Mouse (Mus musculus) midbrain, embryonic 12.5 days (tissue): Measurements from ENCODE around the gene Cyp2j13. TPM values are rescaled to one million over a fixed set of nuclear protein-coding genes. Genes with fewer than 3 reads are reported as not detected.

Experiments used
- polyA plus RNA-seq: library from polyadenylated mRNA; unstranded; fragments of >200 nt; fragmentation: Nextera tagmentation; extraction: Ambion mirVana; gene quantifications from 2 replicates; pipeline ENCODE4 v1.2.1, GENCODE M21; 2016

Gene Cyp2j13
- polyA plus RNA-seq, 1 experiment from 2014 or later, result not detected

Other genes with a start within 250 kb of the Cyp2j13 start
- gene Hook1, start 110.3 kb downstream of the Cyp2j13 start, polyA plus RNA-seq, result 38.6 and 45.3 TPM in 2 replicates
- not detected in 2 replicates for gene Cyp2j12, start 63.6 kb upstream of the Cyp2j13 start, polyA plus RNA-seq
- gene Cyp2j7, start 159.1 kb upstream of the Cyp2j13 start, polyA plus RNA-seq, result not detected in 2 replicates